Mouse (Mus musculus) layer of hippocampus, adult 2 months (tissue): Measurements from ENCODE around the gene Rft1. TPM values are rescaled to one million over a fixed set of nuclear protein-coding genes. Genes with fewer than 3 reads are reported as not detected.

Source experiments
- DNase-seq, 2 experiments: peaks; one replicate each; pipeline ENCODE4 v3.0.0; 2022; ENCODE audit warnings: low spot score in 2 of 2
- H3K27ac ChIP-seq: fragments of 200-600 bp; 2 replicates; pipeline ENCODE4 v1.8.1; 2022
- H3K4me3 ChIP-seq: fragments of 200-600 bp; 2 replicates; pipeline ENCODE4 v1.8.1; 2022; ENCODE audit warnings: mild to moderate bottlenecking
- CTCF ChIP-seq: fragments of 200-600 bp; conservative IDR thresholded peaks from 2 replicates; pipeline ENCODE4 v1.8.1; 2022; ENCODE audit warnings: antibody characterized with exemption, mild to moderate bottlenecking, moderate library complexity
- total RNA-seq, 2 experiments: library from RNA; stranded (reverse); gene quantifications; 2 replicates each; pipeline ENCODE4 v1.2.3; 2021

The Rft1 gene
- total RNA-seq, 2 experiments from 2014 or later = 10.8 to 12.0 TPM

- no peak for DNase-seq
- Histone ChIP-seq H3K4me3 (no peak overlapping the region), H3K27ac (peak overlapping the region; percentile 72)
- no peak for TF ChIP-seq CTCF
Observed at GRCm38 (mm10) chr14:30666061-30666460, 11.9 kb downstream of the Rft1 start.

GRCm38 (mm10) chr14:30666604-30667003 is 12.4 kb downstream of the Rft1 start:
- peak in 1 of 2 experiments; percentile 54 for DNase-seq
- no peak for TF ChIP-seq CTCF
- H3K4me3 ChIP-seq = no peak overlapping the region
- peak overlapping the region; percentile 72 for H3K27ac ChIP-seq

- DNase-seq = no peak
- no peak overlapping the region for H3K27ac ChIP-seq
- no peak overlapping the region for H3K4me3 ChIP-seq
- TF ChIP-seq CTCF = no peak
Observed at GRCm38 (mm10) chr14:30670161-30670560, 16.0 kb downstream of the Rft1 start.

- peak in 1 of 2 experiments; percentile 16 for DNase-seq
- no peak for TF ChIP-seq CTCF
- peak overlapping the region; percentile 80 for H3K27ac ChIP-seq
- H3K4me3 ChIP-seq = no peak overlapping the region
Observed at GRCm38 (mm10) chr14:30671095-30671985, 17.2 kb downstream of the Rft1 start.

DNA sequence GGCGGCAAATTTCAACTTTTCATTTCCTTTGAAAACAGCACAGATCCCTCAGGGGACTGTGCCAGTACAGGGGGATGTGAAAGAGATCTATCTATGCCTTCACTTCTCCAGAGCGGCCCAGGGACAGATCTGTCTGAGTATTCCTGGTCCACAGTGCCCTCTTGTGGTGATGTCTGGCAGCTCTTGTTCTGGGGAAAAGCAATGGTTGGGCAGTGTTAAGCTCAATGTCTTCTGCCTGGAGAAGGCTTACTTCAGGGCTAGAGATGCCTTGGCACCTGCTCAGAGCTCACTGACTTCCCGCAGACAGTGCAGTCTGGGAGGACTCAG is 17.8 kb downstream of the Rft1 start:
- DNase-seq = peak; percentile 86 to 96

DNA sequence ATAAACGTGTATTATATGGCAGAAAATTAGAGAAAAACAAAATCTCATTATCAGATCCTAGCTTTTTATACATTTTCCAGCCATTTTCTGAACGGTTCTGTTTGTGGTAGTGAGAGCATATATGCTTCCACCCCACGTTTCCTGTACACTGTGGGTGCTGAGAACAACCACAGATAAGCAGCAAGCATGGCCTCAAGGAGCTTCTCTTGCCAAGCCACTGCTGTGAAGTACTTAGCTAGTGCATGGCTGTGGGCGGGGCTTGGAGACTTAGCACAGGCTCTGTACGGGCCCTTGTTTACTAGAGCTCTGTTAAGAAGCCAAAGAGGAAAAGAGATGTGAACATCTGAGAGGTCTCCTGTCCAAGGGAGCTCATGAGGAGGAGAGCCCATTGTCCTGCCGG is 20.8 kb downstream of the Rft1 start:
- H3K27ac ChIP-seq = no peak overlapping the region
- DNase-seq = no peak
- no peak for TF ChIP-seq CTCF
- H3K4me3 ChIP-seq = no peak overlapping the region

More for the DNA sequence above, 17.8 kb downstream of the Rft1 start:
- Histone ChIP-seq H3K4me3 (no peak overlapping the region), H3K27ac (0 out of 2 replicates have a peak overlapping the region, but pooled peaks have one; percentile 21)
- peak; percentile 88 for TF ChIP-seq CTCF

- no peak for DNase-seq
- Histone ChIP-seq H3K27ac (no peak overlapping the region), H3K4me3 (no peak overlapping the region)
- TF ChIP-seq CTCF = no peak
Observed at GRCm38 (mm10) chr14:30682131-30682530, 28.0 kb downstream of the Rft1 start.

GRCm38 (mm10) chr14:30690685-30691084 is 36.5 kb downstream of the Rft1 start:
- no peak for DNase-seq
- no peak overlapping the region for H3K27ac ChIP-seq
- H3K4me3 ChIP-seq = no peak overlapping the region
- TF ChIP-seq CTCF = no peak

- Histone ChIP-seq H3K27ac (no peak overlapping the region), H3K4me3 (no peak overlapping the region)
- no peak for TF ChIP-seq CTCF
- DNase-seq = no peak
Observed at GRCm38 (mm10) chr14:30692439-30692838, 38.3 kb downstream of the Rft1 start.

GRCm38 (mm10) chr14:30694786-30695185 is 40.6 kb downstream of the Rft1 start:
- H3K27ac ChIP-seq = peak overlapping the region; percentile 70
- TF ChIP-seq CTCF = no peak
- no peak overlapping the region for H3K4me3 ChIP-seq
- no peak for DNase-seq

- DNase-seq = peak; percentile 66
- peak overlapping the region; percentile 70 for H3K27ac ChIP-seq
- no peak overlapping the region for H3K4me3 ChIP-seq
- peak; percentile 62 for TF ChIP-seq CTCF
Observed at GRCm38 (mm10) chr14:30695609-30696008, 41.4 kb downstream of the Rft1 start.

- TF ChIP-seq CTCF = no peak
- H3K27ac ChIP-seq = no peak overlapping the region
- DNase-seq = no peak
- H3K4me3 ChIP-seq = no peak overlapping the region
Observed at GRCm38 (mm10) chr14:30697407-30698052, 43.4 kb downstream of the Rft1 start.

- no peak overlapping the region for H3K27ac ChIP-seq
- peak; percentile 77 for TF ChIP-seq CTCF
- no peak overlapping the region for H3K4me3 ChIP-seq
- DNase-seq = peak in 1 of 2 experiments; percentile 47
Observed at GRCm38 (mm10) chr14:30699656-30700055, 45.5 kb downstream of the Rft1 start.
